Mouse (Mus musculus) midbrain, embryonic 13.5 days (tissue): Measurements from ENCODE around the gene Capn5. TPM values are rescaled to one million over a fixed set of nuclear protein-coding genes. Genes with fewer than 3 reads are reported as not detected.

Experiments
- ATAC-seq: fragments of 200-750 bp; cut with Nextera tagmentation; 2 replicates; pipeline ENCODE4 v1.8.0; 2017; ENCODE audit warnings: mild to moderate bottlenecking, moderate TSS enrichment, moderate library complexity
- H3K27ac ChIP-seq: fragments of 300-500 bp; sonication (generic); 2 replicates; pipeline ENCODE4 v1.5.1; 2015; ENCODE audit warnings: inconsistent platforms, mild to moderate bottlenecking, moderate library complexity
- H3K27me3 ChIP-seq: fragments of 300-500 bp; sonication (generic); 2 replicates; pipeline ENCODE4 v1.6.1; 2015; ENCODE audit warnings: mild to moderate bottlenecking, inconsistent platforms
- H3K36me3 ChIP-seq: fragments of 300-500 bp; sonication (generic); 2 replicates; pipeline ENCODE4 v1.6.1; 2015; ENCODE audit warnings: mild to moderate bottlenecking, inconsistent platforms
- H3K4me1 ChIP-seq: fragments of 300-500 bp; sonication (generic); replicated peaks from 2 replicates; pipeline ENCODE4 v1.6.1; 2015; ENCODE audit warnings: inconsistent platforms
- H3K4me2 ChIP-seq: fragments of 300-500 bp; sonication (generic); replicated peaks from 2 replicates; pipeline ENCODE4 v1.6.1; 2015; ENCODE audit warnings: moderate library complexity, mild to moderate bottlenecking, inconsistent platforms
- H3K4me3 ChIP-seq: fragments of 300-500 bp; sonication (generic); replicated peaks from 2 replicates; pipeline ENCODE4 v1.5.1; 2015; ENCODE audit warnings: mild to moderate bottlenecking, inconsistent platforms
- H3K9ac ChIP-seq: fragments of 300-500 bp; sonication (generic); replicated peaks from 2 replicates; pipeline ENCODE4 v1.6.1; 2015; ENCODE audit warnings: mild to moderate bottlenecking, inconsistent platforms
- H3K9me3 ChIP-seq: fragments of 300-500 bp; sonication (generic); 2 replicates; pipeline ENCODE4 v1.6.1; 2016; ENCODE audit warnings: mild to moderate bottlenecking, inconsistent platforms
- WGBS: fragments of 180-500 bp; shearing (Covaris S2); methylation state at CpG from one replicate; pipeline ENCODE4 v1.1.7; 2015; 5-methylcytosine and 5-hydroxymethylcytosine counted together
- polyA plus RNA-seq: library from polyadenylated mRNA; unstranded; fragments of >200 nt; fragmentation: Nextera tagmentation; extraction: Ambion mirVana; gene quantifications from 2 replicates; pipeline ENCODE4 v1.2.1, GENCODE M21; 2015

Capn5 gene
- polyA plus RNA-seq, 1 experiment from 2014 or later, result 10.1 TPM

- WGBS, result 29% methylated on average over 8 of the region's 8 CpGs
- Histone ChIP-seq H3K4me2 (no peak overlapping the region), H3K4me3 (no peak overlapping the region), H3K9me3 (no peaks in the 10 kb centered on the region), H3K27ac (no peak overlapping the region), H3K36me3 (no peaks in the 10 kb centered on the region), H3K27me3 (no peaks in the 10 kb centered on the region), H3K4me1 (peaks cover 27% of the 10 kb centered on the region), H3K9ac (no peak overlapping the region)
- no peak for ATAC-seq
These were observed 35.8 kb downstream of the Capn5 start for GRCm38 (mm10) chr7:98142247-98142646.

GRCm38 (mm10) chr7:98141206-98141605 lies 36.9 kb downstream of the Capn5 start:
- ATAC-seq, result no peak
- no peaks in the 10 kb centered on the region for H3K9me3 ChIP-seq
- no peak overlapping the region for H3K27ac ChIP-seq
- H3K27me3 ChIP-seq, result no peaks in the 10 kb centered on the region
- H3K4me2 ChIP-seq, result no peak overlapping the region
- peaks cover 27% of the 10 kb centered on the region for H3K4me1 ChIP-seq
- 53% methylated on average over 3 of the region's 3 CpGs for WGBS
- no peak overlapping the region for H3K4me3 ChIP-seq
- H3K36me3 ChIP-seq, result no peaks in the 10 kb centered on the region
- H3K9ac ChIP-seq, result no peak overlapping the region

GRCm38 (mm10) chr7:98140597-98140996 lies 37.5 kb downstream of the Capn5 start:
- no peak for ATAC-seq
- peaks cover 27% of the 10 kb centered on the region for H3K4me1 ChIP-seq
- WGBS, result 59% methylated on average over 2 of the region's 2 CpGs
- no peak overlapping the region for H3K4me2 ChIP-seq
- H3K4me3 ChIP-seq, result no peak overlapping the region
- H3K27ac ChIP-seq, result no peak overlapping the region
- no peaks in the 10 kb centered on the region for H3K9me3 ChIP-seq
- no peak overlapping the region for H3K9ac ChIP-seq
- H3K27me3 ChIP-seq, result no peaks in the 10 kb centered on the region
- H3K36me3 ChIP-seq, result no peaks in the 10 kb centered on the region

- WGBS, result 20% methylated on average over 9 of the region's 9 CpGs
- ATAC-seq, result no peak
- H3K4me1 ChIP-seq, result peaks cover 27% of the 10 kb centered on the region
- peaks cover 7% of the 10 kb centered on the region for H3K36me3 ChIP-seq
- no peak overlapping the region for H3K4me3 ChIP-seq
- no peak overlapping the region for H3K9ac ChIP-seq
- no peak overlapping the region for H3K4me2 ChIP-seq
- no peaks in the 10 kb centered on the region for H3K27me3 ChIP-seq
- H3K9me3 ChIP-seq, result no peaks in the 10 kb centered on the region
- H3K27ac ChIP-seq, result no peak overlapping the region
These were observed 38.9 kb downstream of the Capn5 start for GRCm38 (mm10) chr7:98139216-98139615.

GRCm38 (mm10) chr7:98137995-98138394 lies 40.1 kb downstream of the Capn5 start:
- WGBS, result 92% methylated on average over 2 of the region's 2 CpGs
- no peaks in the 10 kb centered on the region for H3K27me3 ChIP-seq
- ATAC-seq, result no peak

GRCm38 (mm10) chr7:98137583-98137982 lies 40.5 kb downstream of the Capn5 start:
- Histone ChIP-seq H3K4me2 (no peak overlapping the region), H3K4me1 (peaks cover 27% of the 10 kb centered on the region), H3K4me3 (no peak overlapping the region), H3K27me3 (no peaks in the 10 kb centered on the region), H3K9me3 (no peaks in the 10 kb centered on the region), H3K36me3 (peaks cover 7% of the 10 kb centered on the region), H3K27ac (no peak overlapping the region), H3K9ac (no peak overlapping the region)
- WGBS, result 36% methylated on average over 3 of the region's 3 CpGs
- ATAC-seq, result no peak; the same call in 1 of the 2 replicates

More at GRCm38 (mm10) chr7:98137995-98138394, 40.1 kb downstream of the Capn5 start:
- Histone ChIP-seq H3K9ac (no peak overlapping the region), H3K36me3 (peaks cover 7% of the 10 kb centered on the region), H3K4me2 (no peak overlapping the region), H3K4me3 (no peak overlapping the region), H3K4me1 (peaks cover 27% of the 10 kb centered on the region), H3K27ac (no peak overlapping the region), H3K9me3 (no peaks in the 10 kb centered on the region)

- Histone ChIP-seq H3K4me2 (no peak overlapping the region), H3K27me3 (no peaks in the 10 kb centered on the region), H3K4me3 (no peak overlapping the region), H3K4me1 (no peaks in the 10 kb centered on the region), H3K27ac (no peak overlapping the region), H3K9me3 (no peaks in the 10 kb centered on the region), H3K9ac (no peak overlapping the region), H3K36me3 (peaks cover 18% of the 10 kb centered on the region)
- no peak for ATAC-seq
- 93% methylated on average over 8 of the region's 8 CpGs for WGBS
These were observed 46.3 kb downstream of the Capn5 start for GRCm38 (mm10) chr7:98131751-98132150.

GRCm38 (mm10) chr7:98125473-98125872 lies 52.6 kb downstream of the Capn5 start:
- Histone ChIP-seq H3K36me3 (peaks cover 13% of the 10 kb centered on the region; the same call in 1 of the 2 replicates), H3K27ac (no peak overlapping the region), H3K9ac (no peak overlapping the region), H3K4me1 (peaks cover 2% of the 10 kb centered on the region; the same call in 1 of the 2 replicates), H3K4me2 (no peak overlapping the region), H3K9me3 (no peaks in the 10 kb centered on the region), H3K4me3 (no peak overlapping the region), H3K27me3 (no peaks in the 10 kb centered on the region)
- 40% methylated on average over 5 of the region's 5 CpGs for WGBS
- ATAC-seq, result no peak

- Histone ChIP-seq H3K27me3 (no peaks in the 10 kb centered on the region), H3K27ac (no peak overlapping the region), H3K4me2 (no peak overlapping the region), H3K9ac (no peak overlapping the region), H3K4me1 (peaks cover 5% of the 10 kb centered on the region; the same call in 1 of the 2 replicates), H3K9me3 (no peaks in the 10 kb centered on the region), H3K36me3 (peaks cover 13% of the 10 kb centered on the region; the same call in 1 of the 2 replicates), H3K4me3 (no peak overlapping the region)
- no peak for ATAC-seq
- WGBS, result 74% methylated on average over 5 of the region's 5 CpGs
These were observed 53.4 kb downstream of the Capn5 start for GRCm38 (mm10) chr7:98124701-98125100.

- H3K27me3 ChIP-seq, result no peaks in the 10 kb centered on the region
- no peak overlapping the region for H3K27ac ChIP-seq
- no peak overlapping the region for H3K4me2 ChIP-seq
- no peak overlapping the region for H3K4me3 ChIP-seq
- WGBS, result 81% methylated on average over 8 of the region's 8 CpGs
- H3K9ac ChIP-seq, result no peak overlapping the region
- H3K36me3 ChIP-seq, result peaks cover 3% of the 10 kb centered on the region; the same call in 1 of the 2 replicates
- no peaks in the 10 kb centered on the region for H3K9me3 ChIP-seq
- H3K4me1 ChIP-seq, result peaks cover 11% of the 10 kb centered on the region; the same call in 1 of the 2 replicates
- no peak for ATAC-seq
These were observed 56.4 kb downstream of the Capn5 start for GRCm38 (mm10) chr7:98121673-98122072.

GRCm38 (mm10) chr7:98121241-98121640 lies 56.8 kb downstream of the Capn5 start:
- Histone ChIP-seq H3K27me3 (no peaks in the 10 kb centered on the region), H3K9me3 (no peaks in the 10 kb centered on the region), H3K9ac (no peak overlapping the region), H3K27ac (no peak overlapping the region), H3K4me2 (no peak overlapping the region), H3K36me3 (peaks cover 3% of the 10 kb centered on the region; the same call in 1 of the 2 replicates), H3K4me1 (peaks cover 11% of the 10 kb centered on the region; the same call in 1 of the 2 replicates), H3K4me3 (no peak overlapping the region)
- no peak for ATAC-seq
- 80% methylated on average over 3 of the region's 3 CpGs for WGBS

GRCm38 (mm10) chr7:98120325-98120724 lies 57.7 kb downstream of the Capn5 start:
- Histone ChIP-seq H3K9ac (peak overlapping the region; percentile 51; the same call in 1 of the 2 replicates), H3K4me1 (peaks cover 11% of the 10 kb centered on the region; the same call in 1 of the 2 replicates), H3K27ac (no peak overlapping the region), H3K9me3 (no peaks in the 10 kb centered on the region), H3K4me2 (peak overlapping the region; percentile 52), H3K36me3 (peaks cover 3% of the 10 kb centered on the region; the same call in 1 of the 2 replicates), H3K27me3 (no peaks in the 10 kb centered on the region), H3K4me3 (peak overlapping the region; percentile 23; the same call in 1 of the 2 replicates)
- ATAC-seq, result peak; percentile 78
- 8% methylated on average over 7 of the region's 7 CpGs for WGBS

- H3K27me3 ChIP-seq, result no peaks in the 10 kb centered on the region
- H3K4me2 ChIP-seq, result 0 out of 2 replicates have a peak overlapping the region, but pooled peaks have one; percentile 52
- no peaks in the 10 kb centered on the region for H3K9me3 ChIP-seq
- peaks cover under 1% of the 10 kb centered on the region; the same call in 1 of the 2 replicates for H3K36me3 ChIP-seq
- H3K4me3 ChIP-seq, result no peak overlapping the region
- WGBS, result 82% methylated on average over 2 of the region's 2 CpGs
- H3K4me1 ChIP-seq, result peaks cover 11% of the 10 kb centered on the region; the same call in 1 of the 2 replicates
- no peak overlapping the region for H3K27ac ChIP-seq
- no peak overlapping the region for H3K9ac ChIP-seq
- peak; percentile 57 for ATAC-seq
These were observed 58.2 kb downstream of the Capn5 start for GRCm38 (mm10) chr7:98119961-98120232.
